Mouse (Mus musculus): Measurements from ENCODE around the gene Acvrl1.

Gene Acvrl1

DNA sequence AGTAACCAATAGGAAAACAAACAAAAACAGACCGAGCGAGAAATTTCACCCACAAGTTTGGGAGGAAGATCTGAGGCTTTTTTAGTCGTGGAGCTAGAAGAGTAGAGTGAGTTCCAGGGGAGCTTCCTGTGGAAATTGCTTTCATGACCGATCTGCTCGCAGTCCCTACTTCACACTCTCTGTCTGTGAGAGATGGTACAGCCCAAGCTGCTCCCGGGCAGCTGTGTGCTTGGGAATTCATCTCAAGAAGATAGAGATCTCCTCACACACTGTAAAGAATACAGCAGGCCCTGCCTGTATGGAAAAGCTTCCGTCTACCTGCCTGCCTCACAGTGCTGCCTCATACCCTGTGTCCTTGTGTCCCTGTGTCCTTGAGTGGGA, 63.9 kb downstream of the Acvrl1 start:
- no peak for DNase-seq (ENCODE audit: low read depth)

DNA sequence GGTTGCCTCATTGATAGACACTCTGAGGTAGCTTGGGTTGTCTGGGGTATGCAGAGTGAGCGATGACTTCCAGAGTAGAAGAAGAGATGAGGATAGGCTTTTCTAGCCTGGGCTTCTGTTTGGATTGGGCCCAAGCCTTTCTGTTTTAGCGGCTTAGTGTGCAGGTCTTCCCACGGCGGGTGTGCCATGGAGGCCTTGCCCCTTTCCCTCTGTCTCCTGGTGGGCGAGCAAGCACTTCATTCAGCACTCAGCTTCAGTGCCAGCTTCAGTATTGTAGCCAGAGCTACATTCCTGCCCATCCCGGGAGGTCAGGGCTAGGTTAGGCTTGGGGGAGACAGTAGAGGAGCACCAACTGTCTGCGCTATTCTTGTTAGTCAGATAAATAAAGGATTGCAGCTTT, 64.3 kb downstream of the Acvrl1 start:
- no peak for DNase-seq (ENCODE audit: low read depth)

DNA sequence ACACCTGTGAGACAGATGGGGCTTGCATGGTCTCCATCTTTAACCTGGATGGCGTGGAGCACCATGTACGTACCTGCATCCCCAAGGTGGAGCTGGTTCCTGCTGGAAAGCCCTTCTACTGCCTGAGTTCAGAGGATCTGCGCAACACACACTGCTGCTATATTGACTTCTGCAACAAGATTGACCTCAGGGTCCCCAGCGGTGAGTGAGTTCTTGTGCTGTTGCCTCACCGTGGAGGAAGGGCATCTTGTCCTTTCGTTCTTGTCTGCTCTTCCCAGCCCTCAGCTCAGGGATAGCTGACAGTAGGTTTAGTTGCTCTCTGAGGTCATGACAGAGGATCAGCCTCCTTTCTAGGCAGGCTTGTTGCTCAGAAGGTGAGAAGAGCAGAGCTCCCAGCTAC, 65.6 kb downstream of the Acvrl1 start:
- no peak for DNase-seq (ENCODE audit: low read depth)

Data from naive thymus-derived CD4-positive, alpha-beta T cell, adult 2 months (primary cell).